Mouse (Mus musculus) kidney, adult 2 months (tissue): Measurements from ENCODE around the gene Padi1.

Experiments used
- CTCF ChIP-seq: fragments of 200-500 bp; conservative IDR thresholded peaks from 2 replicates; pipeline ENCODE4 v1.5.1; 2011; ENCODE audit warnings: low read depth, mild to moderate bottlenecking, control low read depth, low read length, moderate library complexity, mixed read lengths; ENCODE audit not compliant: insufficient read depth, insufficient read length
- POLR2A ChIP-seq: fragments of 200-500 bp; IDR thresholded peaks from one replicate; pipeline ENCODE4 v1.6.1; 2011; ENCODE audit warnings: low read depth, low read length, control low read depth

DNA sequence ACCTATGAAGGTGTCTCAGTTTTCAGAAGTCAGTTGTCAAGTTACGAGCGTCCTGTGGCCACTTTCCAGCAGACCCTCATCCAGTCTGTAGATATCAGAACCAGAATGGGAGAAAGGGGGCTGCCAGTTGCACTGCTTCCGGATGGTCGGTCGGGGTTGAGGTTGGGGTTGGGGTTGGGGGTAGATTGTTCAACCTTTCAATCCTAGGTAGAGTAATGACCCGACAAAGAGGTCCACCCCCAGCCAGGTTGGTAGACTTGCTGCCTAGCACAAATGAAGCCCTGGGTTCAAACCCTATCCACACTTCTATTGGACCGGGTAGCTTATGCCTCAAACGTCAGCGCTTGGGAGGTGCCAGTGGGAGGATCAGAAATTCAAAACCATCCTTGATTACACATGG lies 33.1 kb upstream of the Padi1 start:
- TF ChIP-seq CTCF (no peak), POLR2A (no peak)
